Mouse (Mus musculus): ENCODE results near the gene Zfp729a. TPM values are rescaled to one million over a fixed set of nuclear protein-coding genes. Genes with fewer than 3 reads are reported as not detected.

Zfp729a gene
- 10 to 100 TPM; 10.1 to 11.9 TPM for total RNA-seq (2023)

GRCm38 (mm10) chr13:67637294-67638007 is at the start of gene Zfp729a, which contains the start of gene Gm49345:
Gene Zfp729a (minus strand): TSS chr13:67637791.
Gene Gm49345 (minus strand): TSS chr13:67637769.

DNA sequence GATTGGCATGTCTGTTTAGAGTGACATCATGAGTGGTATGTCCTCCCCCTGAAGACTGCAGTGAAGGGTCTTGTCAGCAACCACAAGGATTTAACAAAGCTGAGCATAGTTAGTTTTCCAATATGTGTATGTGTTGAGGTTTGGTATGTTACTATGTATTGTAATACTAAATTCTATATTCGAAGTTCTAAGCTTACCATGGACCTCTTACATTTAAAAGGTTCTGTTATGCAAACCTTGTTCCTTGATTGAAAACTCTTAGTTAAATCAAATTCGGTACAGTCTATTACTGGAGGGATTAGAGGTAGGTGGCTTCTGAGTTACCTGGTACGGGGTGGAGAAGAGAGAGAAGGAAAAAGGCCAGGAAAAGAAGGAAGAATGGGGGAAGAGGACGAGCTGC is 49.4 kb upstream of the Zfp729a start, which contains the start of gene Zfp738:
Gene Zfp738 (minus strand): TSS at position 101 of the 400 bp plus-strand sequence.

DNA sequence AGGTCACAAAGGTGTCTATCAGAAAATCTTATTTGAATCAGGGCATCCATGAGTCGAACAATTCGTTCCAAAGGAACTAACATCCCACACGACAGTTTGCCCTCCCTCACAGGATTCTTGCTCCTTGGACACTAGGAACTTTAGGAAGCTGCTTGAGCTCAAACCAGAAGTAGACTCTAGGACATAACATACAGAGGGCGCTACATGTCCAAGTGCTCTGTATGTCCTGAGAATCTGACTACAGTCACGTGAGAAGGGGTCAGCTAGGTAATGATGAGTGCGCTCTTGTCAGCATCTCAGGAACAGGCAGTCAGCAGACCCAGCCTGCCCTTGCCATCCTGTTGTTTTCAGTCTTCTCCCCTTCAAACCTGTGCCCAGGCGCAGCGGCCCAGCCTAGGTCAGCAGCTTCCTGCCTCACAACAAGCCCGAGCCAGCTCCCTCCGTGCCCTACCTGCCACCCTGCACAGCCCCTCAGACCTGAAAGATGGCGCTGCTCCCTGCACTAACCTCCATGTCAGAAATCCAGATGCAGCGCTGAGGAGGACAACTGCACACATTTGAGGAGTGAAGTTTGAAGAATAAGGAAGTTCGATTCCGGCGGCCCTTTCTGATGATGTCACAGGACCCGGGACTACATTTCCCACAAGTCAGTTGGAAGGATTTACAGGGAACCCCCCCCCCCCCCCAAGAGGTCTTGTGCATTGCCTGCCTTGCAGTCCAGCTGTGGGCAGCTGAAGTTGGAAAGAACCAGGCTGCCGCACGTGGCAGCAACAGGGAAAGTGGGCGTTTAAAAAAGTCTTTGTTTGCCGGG is 28.3 kb downstream of the Zfp729a start, which contains the start of gene Zfp729b:
Gene Zfp729b (minus strand): TSS at position 642 of the 811 bp plus-strand sequence.

Other genes starting within 250 kb of the Zfp729a start
- 10 to 100 TPM in 1 of 2 experiments, 1 to 10 TPM in 1; 9.8 to 10.0 TPM for gene Zfp429, start 238.0 kb downstream of the Zfp729a start, total RNA-seq (2023)
- under 1 TPM; 0.37 to 0.97 TPM for gene Zfp459, start 216.4 kb downstream of the Zfp729a start, total RNA-seq (2023)
- gene Zfp874a, start 186.2 kb downstream of the Zfp729a start, total RNA-seq (2023), result 1 to 10 TPM; 4.8 to 7.2 TPM
- gene Zfp874b, start 153.5 kb downstream of the Zfp729a start, total RNA-seq (2023), result 10 to 100 TPM in 1 of 2 experiments, 1 to 10 TPM in 1; 8.6 to 12.8 TPM
- 1 to 10 TPM; 5.3 to 7.2 TPM for gene Zfp58, start 137.2 kb downstream of the Zfp729a start, total RNA-seq (2023)
- gene Gm26965, start 111.6 kb downstream of the Zfp729a start, total RNA-seq (2023), result 1 to 10 TPM in 1 of 2 experiments, not detected in 1; 2.2 TPM
- 10 to 100 TPM; 15.1 to 20.6 TPM for gene Zfp87, start 111.6 kb downstream of the Zfp729a start, total RNA-seq (2023)
- gene Zfp748, start 84.0 kb downstream of the Zfp729a start, total RNA-seq (2023), result 1 to 10 TPM; 6.6 to 6.9 TPM
- 10 to 100 TPM; 11.9 to 13.8 TPM for gene Zfp729b, start 28.1 kb downstream of the Zfp729a start, total RNA-seq (2023)
- 1 to 10 TPM in 1 of 2 experiments, not detected in 1; 2.1 TPM for gene Gm49345, start within 50 bp of the Zfp729a start, total RNA-seq (2023)
- 10 to 100 TPM in 1 of 2 experiments, 1 to 10 TPM in 1; 7.5 to 10.5 TPM for gene Zfp738, start 49.3 kb upstream of the Zfp729a start, total RNA-seq (2023)
- gene Zfp65, start 91.4 kb upstream of the Zfp729a start, total RNA-seq (2023), result 10 to 100 TPM; 10.8 to 12.0 TPM
- gene Zfp85, start 117.4 kb upstream of the Zfp729a start, total RNA-seq (2023), result 1 to 10 TPM; 1.9 to 3.7 TPM
- 1 to 10 TPM in 1 of 2 experiments, under 1 TPM in 1; 0.52 to 1.8 TPM for gene Zfp493, start 141.9 kb upstream of the Zfp729a start, total RNA-seq (2023)
- 1 to 10 TPM; 2.1 to 2.5 TPM for gene Zfp273, start 175.9 kb upstream of the Zfp729a start, total RNA-seq (2023)
- not detected for gene Gm10037, start 193.3 kb upstream of the Zfp729a start, total RNA-seq (2023)
- not detected for gene BC048507, start 225.5 kb upstream of the Zfp729a start, total RNA-seq (2023)